Mouse (Mus musculus) olfactory bulb, adult 2 months (tissue): ENCODE data around the gene Primpol. TPM values are rescaled to one million over a fixed set of nuclear protein-coding genes. Genes with fewer than 3 reads are reported as not detected.

Experiments
- H3K27ac ChIP-seq: fragments of 200-500 bp; 2 replicates; pipeline ENCODE4 v1.5.1; 2012; ENCODE audit warnings: low read depth, low read length; ENCODE audit not compliant: insufficient read depth
- H3K4me1 ChIP-seq: fragments of 200-500 bp; 2 replicates; pipeline ENCODE4 v1.6.1; 2012; ENCODE audit warnings: low read length; ENCODE audit not compliant: control insufficient read depth, insufficient read depth
- H3K4me3 ChIP-seq: fragments of 200-500 bp; 2 replicates; pipeline ENCODE4 v1.5.1; 2012; ENCODE audit warnings: mild to moderate bottlenecking, low read depth, low read length, moderate library complexity; ENCODE audit not compliant: insufficient read depth
- CTCF ChIP-seq: fragments of 200-500 bp; IDR thresholded peaks from 2 replicates; pipeline ENCODE4 v1.5.1; 2012; ENCODE audit warnings: low read depth, mild to moderate bottlenecking, low read length, moderate library complexity; ENCODE audit not compliant: insufficient read depth
- POLR2A ChIP-seq: fragments of 200-500 bp; IDR thresholded peaks from 2 replicates; pipeline ENCODE4 v1.6.1; 2012; ENCODE audit warnings: mild to moderate bottlenecking, low read depth, low read length, moderate library complexity; ENCODE audit not compliant: insufficient read depth
- WGBS: fragments of 180-500 bp; shearing (Covaris S2); methylation state at CpG from one replicate; pipeline ENCODE4 v1.1.7; 2018; 5-methylcytosine and 5-hydroxymethylcytosine counted together
- polyA plus RNA-seq: library from polyadenylated mRNA; stranded (reverse); fragments of >200 nt; gene quantifications from 2 replicates; pipeline ENCODE4 v1.2.4, GENCODE M21; 2012; ENCODE audit warnings: low replicate concordance; ENCODE audit not compliant: missing spikeins, insufficient read depth, insufficient read length

Primpol gene
- polyA plus RNA-seq, 1 experiment: not detected

DNA sequence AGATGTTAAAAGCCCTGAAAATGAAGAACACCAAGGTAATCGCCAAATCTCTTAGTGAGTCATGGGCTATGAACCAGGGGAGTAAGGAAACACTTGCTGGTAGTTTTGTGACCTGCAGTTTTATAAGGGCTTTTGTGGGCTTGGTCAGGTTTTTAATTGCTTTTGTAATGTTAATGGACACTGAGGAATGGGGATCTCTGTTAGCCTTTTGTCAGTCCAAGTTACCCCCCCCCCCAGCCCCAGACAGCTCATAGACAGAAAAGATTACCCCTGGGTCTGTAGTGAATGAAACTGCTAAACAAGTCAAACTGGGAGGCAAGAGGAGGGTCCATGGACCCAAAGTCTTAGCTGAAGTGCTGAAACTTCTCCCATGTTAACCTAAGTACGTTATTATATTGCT lies 43.6 kb downstream of the Primpol start:
- Histone ChIP-seq H3K4me1 (no peaks in the 10 kb centered on the region), H3K27ac (no peak overlapping the region), H3K4me3 (no peak overlapping the region)
- 96% methylated on average over 2 of the region's 2 CpGs for WGBS
- TF ChIP-seq CTCF: no peak
- TF ChIP-seq POLR2A: no peak

DNA sequence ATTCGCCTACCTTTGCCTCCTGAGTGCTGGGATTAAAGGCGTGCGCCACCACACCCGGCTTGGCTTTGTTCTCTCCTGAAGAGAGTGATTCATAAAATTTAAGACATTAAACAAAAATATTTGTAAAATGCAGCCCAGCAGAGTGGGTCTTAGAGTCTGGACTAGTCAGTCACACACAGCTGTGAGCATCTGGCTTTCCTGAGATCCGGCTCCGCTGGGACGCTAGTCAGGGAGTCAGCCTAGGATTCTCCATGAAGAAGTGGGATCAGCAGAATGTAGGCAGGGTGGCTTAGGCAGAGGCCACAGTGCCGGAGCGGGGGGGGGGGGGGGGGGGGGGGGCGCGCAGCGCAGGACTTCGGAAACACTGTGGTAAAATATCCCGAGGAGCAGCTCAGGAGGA lies 46.3 kb downstream of the Primpol start:
- H3K4me3 ChIP-seq: no peak overlapping the region
- TF ChIP-seq CTCF: no peak
- no peak for TF ChIP-seq POLR2A
- WGBS: 94% methylated on average over 14 of the region's 14 CpGs
- H3K4me1 ChIP-seq: peaks cover 2% of the 10 kb centered on the region; the same call in 1 of the 2 replicates
- no peak overlapping the region for H3K27ac ChIP-seq

DNA sequence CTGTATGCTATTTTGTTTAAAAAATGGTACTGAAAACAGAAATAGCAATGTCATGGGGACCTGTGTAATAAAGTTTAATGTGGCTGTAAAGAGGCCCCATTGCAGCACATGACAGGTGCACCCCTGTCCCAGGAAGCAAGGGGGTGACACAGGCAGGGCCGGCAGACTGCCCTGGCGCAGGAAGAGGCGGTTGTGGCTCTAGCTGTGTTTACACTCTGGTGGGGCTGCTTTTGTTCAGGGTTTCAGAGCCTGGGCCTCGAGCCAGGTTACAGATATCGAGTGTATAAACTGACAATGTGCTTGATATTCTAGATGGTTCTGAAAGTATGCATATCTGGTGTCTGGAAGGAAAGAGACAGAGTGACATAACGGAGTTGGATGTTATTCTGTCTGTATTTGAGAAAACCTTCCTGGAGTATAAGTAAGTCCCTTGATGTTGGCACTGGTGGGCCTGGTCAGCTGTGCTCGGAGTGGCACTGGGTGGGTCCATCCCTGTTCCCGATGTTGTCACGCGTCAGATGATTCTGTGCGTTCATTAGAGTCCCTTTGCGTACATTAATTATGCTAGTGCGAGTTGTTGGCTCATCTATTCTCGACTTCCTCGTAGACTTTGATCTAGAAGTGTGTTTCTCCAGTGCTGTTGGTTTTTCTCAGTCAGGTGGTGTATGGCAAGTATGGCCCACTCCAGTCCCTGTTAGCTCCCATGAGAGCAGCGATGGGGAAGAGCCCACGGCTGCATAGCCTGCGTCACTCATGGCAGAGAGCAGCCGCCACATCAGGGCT lies 47.2 kb downstream of the Primpol start:
- Histone ChIP-seq H3K4me1 (peaks cover 2% of the 10 kb centered on the region; the same call in 1 of the 2 replicates), H3K4me3 (no peak overlapping the region), H3K27ac (no peak overlapping the region)
- 87% methylated on average over 19 of the region's 19 CpGs for WGBS
- no peak for TF ChIP-seq CTCF
- no peak for TF ChIP-seq POLR2A

DNA sequence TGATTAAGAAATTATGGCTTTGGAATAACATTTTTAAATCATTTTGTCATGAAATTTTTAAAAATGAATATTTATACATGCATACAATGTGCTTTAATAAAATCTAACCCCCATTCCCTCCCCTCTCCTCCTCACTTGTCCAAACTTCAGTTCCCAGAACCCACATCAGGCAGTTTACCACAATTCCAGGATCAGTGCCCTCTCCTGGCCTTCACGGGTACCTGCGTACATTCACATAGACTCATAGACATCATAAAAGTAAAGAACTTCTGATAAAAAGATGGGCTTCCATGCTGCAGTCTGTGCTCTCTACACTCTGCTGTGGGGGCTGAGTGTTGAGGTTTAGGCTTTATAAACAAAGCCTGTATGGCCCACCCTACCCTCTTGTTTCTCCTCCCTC lies 48.1 kb downstream of the Primpol start:
- Histone ChIP-seq H3K4me3 (no peak overlapping the region), H3K4me1 (peaks cover 2% of the 10 kb centered on the region; the same call in 1 of the 2 replicates), H3K27ac (no peak overlapping the region)
- 81% methylated on average over 2 of the region's 2 CpGs for WGBS
- TF ChIP-seq CTCF (no peak), POLR2A (no peak)

DNA sequence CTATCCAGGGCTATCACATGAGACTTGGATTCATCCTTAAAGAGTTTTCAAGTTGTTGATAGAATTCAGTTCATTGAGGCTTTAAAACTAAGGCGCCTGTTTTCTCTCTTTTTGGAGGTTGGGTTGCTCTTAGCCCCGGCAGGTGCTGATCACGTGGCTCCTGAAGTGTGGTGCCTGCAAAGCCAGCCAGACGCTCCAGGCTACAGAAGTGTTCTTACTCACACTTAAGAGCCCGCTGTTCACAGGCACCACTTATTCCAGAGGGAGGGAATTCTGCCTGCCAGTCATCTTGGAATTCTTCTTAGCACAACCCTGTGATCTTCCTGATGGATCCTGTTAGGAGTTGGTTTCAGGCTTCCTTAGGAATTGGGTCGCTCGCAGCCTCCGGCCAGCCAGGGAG lies 49.1 kb downstream of the Primpol start:
- H3K4me1 ChIP-seq: peaks cover 2% of the 10 kb centered on the region; the same call in 1 of the 2 replicates
- TF ChIP-seq CTCF (no peak), POLR2A (no peak)
- WGBS: 74% methylated on average over 8 of the region's 8 CpGs
- H3K4me3 ChIP-seq: no peak overlapping the region
- H3K27ac ChIP-seq: no peak overlapping the region

DNA sequence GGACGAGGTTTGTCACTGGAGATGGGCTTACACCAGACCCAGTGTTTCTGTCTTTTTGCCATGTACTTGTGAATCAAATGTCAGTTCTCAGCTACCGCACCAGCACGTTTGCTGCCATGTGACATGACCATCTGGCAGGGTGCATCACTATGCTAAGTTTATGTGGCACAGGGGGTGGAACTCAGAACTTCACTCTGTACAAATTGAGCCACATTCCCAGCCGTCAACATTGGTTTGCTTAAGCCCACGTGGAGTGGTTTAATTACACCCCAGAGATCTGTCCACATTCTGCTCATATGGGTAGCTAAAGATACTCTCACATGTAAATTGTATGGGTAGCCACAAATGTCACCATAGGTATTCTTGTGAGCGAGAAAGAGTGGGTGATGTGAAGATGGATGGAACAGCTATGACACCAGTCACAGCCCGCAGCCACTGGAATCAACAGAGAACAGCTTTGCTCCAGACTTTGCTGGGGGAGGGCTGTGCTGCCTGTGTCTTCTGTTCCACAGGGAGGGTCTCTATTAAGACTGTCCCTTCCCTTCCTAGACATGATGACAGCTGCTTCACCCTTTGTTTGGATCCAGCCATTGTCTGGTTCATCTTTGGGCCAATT lies 50.0 kb downstream of the Primpol start:
- Histone ChIP-seq H3K4me3 (no peak overlapping the region), H3K27ac (no peak overlapping the region), H3K4me1 (peaks cover 2% of the 10 kb centered on the region; the same call in 1 of the 2 replicates)
- WGBS: 63% methylated on average over 7 of the region's 7 CpGs
- TF ChIP-seq POLR2A (no peak), CTCF (no peak)

DNA sequence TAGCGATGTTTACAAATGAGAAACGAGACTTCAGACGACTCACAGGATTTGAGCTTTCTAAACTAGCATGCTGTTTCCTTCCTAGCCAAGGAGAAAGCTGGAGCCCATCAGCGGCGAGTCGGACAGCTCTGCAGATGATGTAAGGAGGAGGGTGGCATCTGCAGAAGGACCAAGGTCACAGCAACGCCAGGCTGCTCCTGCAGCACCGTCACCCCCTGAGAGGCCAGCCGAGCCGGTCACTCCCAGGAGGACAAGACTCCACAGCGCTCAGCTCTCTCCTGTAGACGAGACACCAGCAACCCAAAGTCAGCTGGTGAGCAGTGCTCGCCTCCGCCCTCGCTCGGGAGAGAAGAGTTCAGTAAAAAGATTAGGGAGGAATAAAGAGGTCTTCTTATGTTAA lies 54.7 kb downstream of the Primpol start:
- no peaks in the 10 kb centered on the region for H3K4me1 ChIP-seq
- TF ChIP-seq POLR2A: no peak

DNA sequence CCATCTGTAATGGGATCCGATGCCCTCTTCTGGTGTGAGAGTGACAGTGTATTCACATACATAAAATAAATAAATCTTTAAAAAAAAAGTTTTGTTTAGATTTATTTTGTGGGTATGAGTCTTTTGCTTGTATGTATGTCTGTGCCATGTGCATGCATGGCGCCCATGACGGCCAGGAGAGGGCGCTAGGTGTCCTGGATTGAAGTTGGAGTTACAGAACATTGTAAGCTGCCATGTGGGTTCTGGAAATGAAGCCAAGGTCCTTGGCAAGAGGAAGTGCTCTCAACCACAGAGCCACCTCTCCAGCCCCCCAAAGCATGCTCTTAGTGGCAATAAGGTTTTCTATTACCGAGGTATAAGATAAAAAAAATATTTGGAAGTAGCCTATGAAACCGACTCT lies 57.6 kb downstream of the Primpol start:
- 82% methylated on average over 6 of the region's 6 CpGs for WGBS
- TF ChIP-seq CTCF (no peak), POLR2A (no peak)
- Histone ChIP-seq H3K27ac (no peak overlapping the region), H3K4me1 (no peaks in the 10 kb centered on the region), H3K4me3 (no peak overlapping the region)

More for the DNA sequence above, 54.7 kb downstream of the Primpol start:
- 91% methylated on average over 16 of the region's 16 CpGs for WGBS
- no peak overlapping the region for H3K27ac ChIP-seq
- H3K4me3 ChIP-seq: no peak overlapping the region

DNA sequence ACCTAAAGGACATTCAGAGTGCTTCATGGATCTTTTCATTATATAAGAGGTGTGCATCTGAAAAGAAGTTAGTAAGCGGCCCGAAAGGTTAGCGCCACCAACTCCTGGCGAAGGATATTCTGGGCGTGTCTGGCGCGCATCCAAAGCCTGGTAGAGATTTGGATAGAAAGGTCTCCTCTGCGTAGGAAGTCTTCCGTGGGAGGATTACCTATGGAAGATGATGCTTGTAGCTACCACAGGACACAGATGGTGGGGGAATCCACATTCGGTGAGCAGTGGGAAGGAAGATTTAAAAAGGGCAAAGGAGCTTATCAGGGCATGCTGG lies 64.6 kb downstream of the Primpol start:
- no peak for TF ChIP-seq POLR2A
- Histone ChIP-seq H3K27ac (no peak overlapping the region), H3K4me3 (peak overlapping the region; percentile 83; the same call in 1 of the 2 replicates), H3K4me1 (no peaks in the 10 kb centered on the region)
- under 1% methylated on average over 10 of the region's 10 CpGs for WGBS
